Mouse (Mus musculus) brain, embryonic 14.5 days (tissue): Measurements from ENCODE around the gene Satb2. TPM values are rescaled to one million over a fixed set of nuclear protein-coding genes. Genes with fewer than 3 reads are reported as not detected.
"Not testable (repeated sequence)": the region's sequence is repeated elsewhere in the genome, so short reads cannot be mapped to it uniquely, and the experiment has no call there.

ENCODE experiments used
- DNase-seq: peaks from one replicate; pipeline ENCODE4 v3.0.0-alpha.2; 2011; ENCODE audit warnings: low read depth
- CTCF ChIP-seq: fragments of 200-500 bp; IDR thresholded peaks from 2 replicates; pipeline ENCODE4 v1.5.1; 2012; ENCODE audit warnings: inconsistent platforms, mild to moderate bottlenecking, moderate library complexity, borderline replicate concordance; ENCODE audit not compliant: insufficient read depth, insufficient read length; ENCODE audit errors: extremely low read depth
- POLR2A ChIP-seq: fragments of 200-500 bp; IDR thresholded peaks from 2 replicates; pipeline ENCODE4 v1.6.1; 2012; ENCODE audit warnings: mild to moderate bottlenecking, inconsistent platforms, borderline replicate concordance; ENCODE audit not compliant: poor library complexity, insufficient read depth, insufficient read length, severe bottlenecking; ENCODE audit errors: extremely low read depth
- polyA plus RNA-seq: library from polyadenylated mRNA; depleted of rRNA; stranded (reverse); fragments of >200 nt; gene quantifications from 2 replicates; pipeline ENCODE4 v1.2.3, GENCODE M21; 2012

Satb2 gene
- polyA plus RNA-seq, 1 experiment = 7.9 TPM

- no peak for TF ChIP-seq POLR2A
- TF ChIP-seq CTCF = no peak
- peak; percentile 28 for DNase-seq
These were observed 177.8 kb downstream of the Satb2 start for GRCm38 (mm10) chr1:56800611-56801010.

DNA sequence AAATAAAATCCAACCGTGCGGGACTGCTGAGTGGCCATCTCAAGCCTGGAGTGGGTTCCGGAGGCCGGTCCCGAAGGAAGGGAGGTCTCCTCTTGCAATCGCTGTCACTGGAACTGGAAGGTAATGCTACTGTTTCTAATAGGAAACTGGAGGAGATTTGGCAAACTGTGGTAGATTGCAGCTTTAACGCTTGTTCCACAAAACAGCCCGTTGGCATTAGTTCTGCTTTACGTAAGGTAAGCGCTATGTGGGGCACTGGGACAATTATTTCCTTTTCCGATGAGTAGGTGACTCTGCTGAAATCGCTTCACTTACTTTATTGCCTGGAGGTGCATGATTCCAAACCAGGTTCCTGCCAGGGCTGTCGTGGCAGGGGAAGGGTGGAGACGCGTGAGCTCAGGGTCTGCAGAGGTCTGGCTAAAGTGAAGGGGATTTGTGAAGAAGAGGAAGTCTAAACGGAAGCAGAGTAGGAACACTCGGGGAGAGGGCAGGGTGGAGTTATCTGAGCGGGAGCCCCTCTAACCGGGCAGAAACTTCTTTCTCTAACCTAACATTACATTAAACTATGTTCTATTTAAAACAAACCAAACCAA is 183.3 kb downstream of the Satb2 start:
- no peak for TF ChIP-seq POLR2A
- no peak for TF ChIP-seq CTCF
- DNase-seq = no peak

DNA sequence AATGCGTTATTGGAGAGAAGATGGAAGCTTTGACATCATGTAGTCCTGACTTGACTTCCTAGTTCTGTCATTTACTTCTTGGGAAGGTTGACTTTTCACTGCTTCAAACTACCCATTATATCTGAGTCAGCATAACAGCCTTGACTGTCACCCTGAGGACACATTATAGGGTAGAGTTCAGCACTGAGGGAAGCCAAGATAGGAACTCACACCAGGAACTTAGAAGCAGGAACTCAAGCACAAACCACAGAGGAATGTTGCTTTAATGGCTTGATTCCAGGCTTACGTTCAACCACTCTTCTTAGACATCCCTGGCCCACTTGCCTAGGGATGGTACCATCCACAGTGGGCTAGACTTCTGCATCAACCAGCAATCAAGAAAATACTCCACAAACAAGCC is 188.8 kb downstream of the Satb2 start:
- TF ChIP-seq POLR2A (no peak), CTCF (no peak)

GRCm38 (mm10) chr1:56782139-56782538 is 196.3 kb downstream of the Satb2 start:
- not testable (repeated sequence) for DNase-seq

More for the DNA sequence above, 188.8 kb downstream of the Satb2 start:
- no peak for DNase-seq

- DNase-seq = no peak
- TF ChIP-seq CTCF = no peak
- no peak for TF ChIP-seq POLR2A
These were observed 214.2 kb downstream of the Satb2 start for GRCm38 (mm10) chr1:56764205-56764604.

DNA sequence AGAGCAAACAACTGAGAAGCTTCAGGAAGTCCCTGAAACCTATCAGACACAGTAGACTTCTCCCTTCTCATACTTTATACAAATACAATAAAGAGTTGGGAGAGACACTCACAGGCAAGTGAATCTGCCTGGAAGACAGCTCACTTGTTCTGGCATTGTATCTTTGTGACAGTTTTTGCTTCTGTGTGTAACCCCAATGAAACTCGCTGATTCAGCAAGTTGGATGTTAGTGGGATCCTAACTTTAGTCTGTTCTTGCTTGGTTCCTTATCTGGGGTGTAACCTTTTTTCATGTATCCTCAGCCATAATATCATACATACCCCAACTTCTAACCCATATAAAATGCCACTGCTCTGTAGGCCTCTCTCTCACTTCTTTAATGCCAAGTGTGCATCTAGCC is 216.9 kb downstream of the Satb2 start:
- no peak for DNase-seq
- TF ChIP-seq POLR2A (no peak), CTCF (no peak)

DNA sequence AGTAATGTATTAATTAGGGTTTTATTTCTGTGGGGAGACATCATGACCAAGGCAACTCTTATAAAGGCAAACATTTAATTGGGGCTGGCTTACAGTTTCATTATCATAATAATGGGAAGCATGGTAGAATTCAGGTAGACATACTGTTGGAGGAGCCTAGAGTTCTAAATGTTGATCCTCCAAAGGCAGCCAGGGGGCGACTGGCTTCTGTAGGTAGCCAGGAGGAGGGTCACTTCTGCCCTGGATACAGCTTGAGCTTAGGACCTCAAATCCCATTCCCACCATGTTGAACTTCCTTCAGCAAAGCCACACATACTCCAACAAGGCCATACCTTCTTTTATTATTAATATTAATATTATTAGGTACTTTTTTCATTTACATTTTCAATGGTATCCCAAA is 225.2 kb downstream of the Satb2 start:
- TF ChIP-seq CTCF = no peak
- DNase-seq = no peak

GRCm38 (mm10) chr1:56750693-56751092 is 227.8 kb downstream of the Satb2 start:
- DNase-seq = no peak
- TF ChIP-seq POLR2A (no peak), CTCF (no peak)

GRCm38 (mm10) chr1:56749629-56750311 is 228.7 kb downstream of the Satb2 start:
- DNase-seq = peak; percentile 73
- TF ChIP-seq POLR2A (no peak), CTCF (no peak)

DNA sequence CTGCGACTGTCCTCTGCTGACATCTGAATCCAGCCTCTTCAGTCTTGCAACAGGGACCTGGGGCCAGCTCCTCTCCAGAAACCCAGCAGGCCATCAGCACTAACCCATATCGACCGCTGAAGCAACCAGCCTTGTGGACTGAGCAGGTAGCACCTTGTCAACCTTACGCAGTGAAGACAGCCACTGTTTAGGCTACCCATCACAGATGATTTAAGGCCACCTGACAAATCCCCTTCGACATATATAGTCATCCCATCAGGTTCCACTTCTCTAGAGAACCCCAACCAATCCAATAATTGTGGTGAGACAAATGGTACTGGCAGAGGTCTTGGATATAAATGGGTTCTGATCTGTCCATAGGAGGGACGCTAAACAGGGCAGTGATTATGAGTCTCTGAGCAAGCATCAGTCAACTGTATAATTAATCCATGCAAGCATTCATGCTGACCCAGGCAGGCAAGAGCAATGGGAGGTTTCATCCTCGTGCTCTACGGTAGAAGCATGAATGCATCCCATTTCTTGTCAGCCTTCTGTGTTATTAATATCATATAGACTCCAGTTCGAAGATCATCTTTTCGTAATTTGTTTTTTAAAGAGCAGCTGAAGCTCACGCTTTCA is 229.5 kb downstream of the Satb2 start:
- TF ChIP-seq CTCF (no peak), POLR2A (no peak)
- no peak for DNase-seq
